Mouse (Mus musculus): ENCODE measurements around the gene Saxo1.

The Saxo1 gene

GRCm38 (mm10) chr4:86541573-86541972 lies 16.6 kb downstream of the Saxo1 start:
- POLR2A ChIA-PET = no interaction called here
- CTCF ChIA-PET = interaction anchor here in 1 of 4 experiments (0.8 kb wide), 1 partner anchor 13 kb away, joined by 3 read pairs; no protein-coding TSS in a partner anchor

GRCm38 (mm10) chr4:86538936-86539335 lies 19.2 kb downstream of the Saxo1 start:
- CTCF ChIA-PET = interaction anchor here in 2 of 4 experiments (0.6 to 1.6 kb wide), 9 partner anchors 16 to 708 kb away, joined by 3 to 10 read pairs (median 3); no protein-coding TSS in a partner anchor
- POLR2A ChIA-PET = interaction anchor here (0.5 to 1.7 kb wide), 19 partner anchors 8 to 1345 kb away, joined by 3 to 11 read pairs (median 4); partner anchors contain the start of genes Haus6 (in 2 of the 4), Rraga (in 2 of the 4) and Plin2 (in 1 of the 4)

GRCm38 (mm10) chr4:86537972-86538371 lies 20.2 kb downstream of the Saxo1 start:
- POLR2A ChIA-PET = no interaction called here
- CTCF ChIA-PET = no interaction called here

GRCm38 (mm10) chr4:86534091-86534481 lies 24.0 kb downstream of the Saxo1 start:
- ChIA-PET POLR2A (no interaction called here), CTCF (interaction anchor here in 1 of 4 experiments (0.9 kb wide), 1 partner anchor 11 kb away, joined by 4 read pairs; no protein-coding TSS in a partner anchor)

GRCm38 (mm10) chr4:86533406-86534090 lies 24.6 kb downstream of the Saxo1 start:
- CTCF ChIA-PET = no interaction called here
- POLR2A ChIA-PET = no interaction called here

- ChIA-PET CTCF (interaction anchor here in 1 of 4 experiments (1.8 kb wide), 1 partner anchor 16 kb away, joined by 4 read pairs; no protein-coding TSS in a partner anchor), POLR2A (no interaction called here)
Measured at GRCm38 (mm10) chr4:86529161-86529560, 29.0 kb downstream of the Saxo1 start.

- ChIA-PET POLR2A (interaction anchor here in 1 of 4 experiments (1.2 kb wide), 1 partner anchor 19 kb away, joined by 3 read pairs; no protein-coding TSS in a partner anchor), CTCF (interaction anchor here in 1 of 4 experiments (0.9 kb wide), 1 partner anchor 18 kb away, joined by 3 read pairs; no protein-coding TSS in a partner anchor)
Measured at GRCm38 (mm10) chr4:86527162-86528136, 30.7 kb downstream of the Saxo1 start.

GRCm38 (mm10) chr4:86524483-86524882 lies 33.6 kb downstream of the Saxo1 start:
- ChIA-PET POLR2A (no interaction called here), CTCF (no interaction called here)

- ChIA-PET POLR2A (interaction anchor here in 2 of 4 experiments (0.6 to 1.0 kb wide), 2 partner anchors 15 to 428 kb away, joined by 3 to 4 read pairs; no protein-coding TSS in a partner anchor), CTCF (no interaction called here)
Measured at GRCm38 (mm10) chr4:86523771-86524170, 34.4 kb downstream of the Saxo1 start.

- POLR2A ChIA-PET = no interaction called here
Measured at GRCm38 (mm10) chr4:86520695-86521094, 37.4 kb downstream of the Saxo1 start.

GRCm38 (mm10) chr4:86519953-86520352 lies 38.2 kb downstream of the Saxo1 start:
- ChIA-PET CTCF (no interaction called here), POLR2A (no interaction called here)

More at GRCm38 (mm10) chr4:86520695-86521094, 37.4 kb downstream of the Saxo1 start:
- CTCF ChIA-PET = interaction anchor here in 1 of 4 experiments (1.1 kb wide), 1 partner anchor 25 kb away, joined by 3 read pairs; no protein-coding TSS in a partner anchor

GRCm38 (mm10) chr4:86504656-86505055 lies 53.5 kb downstream of the Saxo1 start:
- CTCF ChIA-PET = no interaction called here
- POLR2A ChIA-PET = no interaction called here

- ChIA-PET CTCF (no interaction called here), POLR2A (interaction anchor here in 1 of 4 experiments (1.0 kb wide), 1 partner anchor 11 kb away, joined by 3 read pairs; no protein-coding TSS in a partner anchor)
Measured at GRCm38 (mm10) chr4:86499561-86499960, 58.6 kb downstream of the Saxo1 start.

GRCm38 (mm10) chr4:86498754-86499153 lies 59.4 kb downstream of the Saxo1 start:
- ChIA-PET CTCF (no interaction called here), POLR2A (no interaction called here)

- CTCF ChIA-PET = no interaction called here
- POLR2A ChIA-PET = interaction anchor here in 2 of 4 experiments (0.6 to 1.2 kb wide), 2 partner anchors 11 to 437 kb away, joined by 3 to 5 read pairs; no protein-coding TSS in a partner anchor
Measured at GRCm38 (mm10) chr4:86489128-86489527, 69.0 kb downstream of the Saxo1 start.

- ChIA-PET CTCF (interaction anchor here in 1 of 4 experiments (1.0 kb wide), 1 partner anchor 656 kb away, joined by 4 read pairs; no protein-coding TSS in a partner anchor), POLR2A (no interaction called here)
Measured at GRCm38 (mm10) chr4:86486901-86487300, 71.2 kb downstream of the Saxo1 start.

GRCm38 (mm10) chr4:86486491-86486890 lies 71.6 kb downstream of the Saxo1 start:
- ChIA-PET POLR2A (interaction anchor here in 1 of 4 experiments (0.6 kb wide), 1 partner anchor 240 kb away, joined by 3 read pairs; no protein-coding TSS in a partner anchor), CTCF (interaction anchor here in 1 of 4 experiments (1.0 kb wide), 1 partner anchor 655 kb away, joined by 4 read pairs; no protein-coding TSS in a partner anchor)

- ChIA-PET POLR2A (interaction anchor here in 1 of 4 experiments (0.5 to 0.7 kb wide), 2 partner anchors 20 to 1106 kb away, joined by 3 to 8 read pairs; no protein-coding TSS in a partner anchor), CTCF (interaction anchor here in 1 of 4 experiments (1.3 kb wide), 1 partner anchor 212 kb away, joined by 4 read pairs; no protein-coding TSS in a partner anchor)
Measured at GRCm38 (mm10) chr4:86485052-86485451, 73.1 kb downstream of the Saxo1 start.

GRCm38 (mm10) chr4:86483686-86484085 lies 74.4 kb downstream of the Saxo1 start:
- CTCF ChIA-PET = interaction anchor here in 1 of 4 experiments (0.6 kb wide), 1 partner anchor 465 kb away, joined by 3 read pairs; no protein-coding TSS in a partner anchor
- POLR2A ChIA-PET = no interaction called here

Data from embryonic stem cell, embryonic (primary cell).